Mouse (Mus musculus) G1E (cell line): ENCODE measurements at regions not wholly inside any gene's neighbourhood (a gene's known extent, or its start where the extent isn't known, plus 50 kb on each side); places are given as distances from the start of the nearest gene placed in this dataset.

Source experiments
- ATAC-seq: 2 replicates; pipeline ENCODE4 v1.8.0; 2016; ENCODE audit warnings: mild to moderate bottlenecking; ENCODE audit not compliant: insufficient number of reproducible peaks, poor library complexity, low FRiP score, severe bottlenecking; ENCODE audit errors: extremely low read depth
- DNase-seq: peaks from one replicate; pipeline ENCODE4 v3.0.0; 2012; ENCODE audit warnings: low spot score
- H3K27me3 ChIP-seq: 2 replicates; pipeline ENCODE4 v1.6.1; 2012; ENCODE audit warnings: mild to moderate bottlenecking, low read length, inconsistent platforms; ENCODE audit not compliant: insufficient read depth
- H3K36me3 ChIP-seq: replicated peaks from 2 replicates; pipeline ENCODE3; 2012; ENCODE audit warnings: mild to moderate bottlenecking, inconsistent platforms
- H3K4me1 ChIP-seq: 2 replicates; pipeline ENCODE4 v1.6.1; 2012; ENCODE audit warnings: low read depth, low read length, inconsistent platforms, mixed read lengths; ENCODE audit not compliant: insufficient read depth
- H3K4me3 ChIP-seq: 2 replicates; pipeline ENCODE4 v1.5.1; 2012; ENCODE audit warnings: low read depth, mild to moderate bottlenecking, inconsistent platforms, low read length, moderate library complexity, mixed read lengths
- H3K9me3 ChIP-seq: replicated peaks from 2 replicates; pipeline ENCODE4 v1.6.1; 2012; ENCODE audit warnings: inconsistent platforms
- CTCF ChIP-seq: IDR thresholded peaks from 2 replicates; pipeline ENCODE4 v1.5.1; 2012; ENCODE audit warnings: low read depth, low read length, inconsistent platforms, mixed read lengths
- GATA1 ChIP-seq: IDR thresholded peaks from 2 replicates; pipeline ENCODE4 v1.6.1; 2012; ENCODE audit warnings: borderline replicate concordance, low read length, inconsistent platforms, mixed read lengths
- GATA2 ChIP-seq: IDR thresholded peaks from 2 replicates; pipeline ENCODE4 v1.6.1; 2012; ENCODE audit warnings: low read depth, low read length, inconsistent platforms, borderline replicate concordance
- POLR2AphosphoS5 ChIP-seq: IDR thresholded peaks from 2 replicates; pipeline ENCODE4 v1.6.1; 2012; ENCODE audit warnings: low read depth, low read length, inconsistent platforms; ENCODE audit not compliant: insufficient replicate concordance
- TAL1 ChIP-seq: conservative IDR thresholded peaks from 2 replicates; pipeline ENCODE4 v1.6.1; 2012; ENCODE audit warnings: low read depth, low read length, inconsistent platforms, mixed read lengths

DNA sequence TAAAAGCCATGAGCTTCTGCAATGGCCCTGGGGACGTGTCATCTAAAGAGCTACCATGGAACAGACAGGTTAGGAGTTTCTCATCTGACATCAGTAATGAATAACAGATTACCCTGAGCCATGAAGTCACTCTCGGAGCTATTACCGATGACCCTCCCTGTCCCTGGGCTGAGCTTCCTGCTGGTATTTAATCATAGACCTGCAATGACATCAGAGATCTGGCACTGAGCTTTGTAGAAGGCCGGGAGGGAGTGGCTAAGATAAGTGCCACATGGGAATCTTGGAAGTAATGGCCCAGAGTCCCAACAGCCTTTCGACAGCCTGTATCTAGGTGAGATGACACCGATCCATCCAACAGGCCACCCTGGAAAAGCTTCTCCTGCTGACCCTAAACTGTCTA lies 271.3 kb upstream of the Nfe2l3 start:
- TF ChIP-seq GATA2 (no peak), GATA1 (no peak), TAL1 (no peak), POLR2AphosphoS5 (no peak), CTCF (no peak)
- H3K9me3 ChIP-seq: no peaks in the 10 kb centered on the region
- no peak overlapping the region for H3K4me3 ChIP-seq
- no peak for ATAC-seq
- no peak for DNase-seq
- peaks cover 18% of the 10 kb centered on the region for H3K27me3 ChIP-seq
- no peaks in the 10 kb centered on the region for H3K36me3 ChIP-seq
- no peaks in the 10 kb centered on the region; the same call in 1 of the 2 replicates for H3K4me1 ChIP-seq

DNA sequence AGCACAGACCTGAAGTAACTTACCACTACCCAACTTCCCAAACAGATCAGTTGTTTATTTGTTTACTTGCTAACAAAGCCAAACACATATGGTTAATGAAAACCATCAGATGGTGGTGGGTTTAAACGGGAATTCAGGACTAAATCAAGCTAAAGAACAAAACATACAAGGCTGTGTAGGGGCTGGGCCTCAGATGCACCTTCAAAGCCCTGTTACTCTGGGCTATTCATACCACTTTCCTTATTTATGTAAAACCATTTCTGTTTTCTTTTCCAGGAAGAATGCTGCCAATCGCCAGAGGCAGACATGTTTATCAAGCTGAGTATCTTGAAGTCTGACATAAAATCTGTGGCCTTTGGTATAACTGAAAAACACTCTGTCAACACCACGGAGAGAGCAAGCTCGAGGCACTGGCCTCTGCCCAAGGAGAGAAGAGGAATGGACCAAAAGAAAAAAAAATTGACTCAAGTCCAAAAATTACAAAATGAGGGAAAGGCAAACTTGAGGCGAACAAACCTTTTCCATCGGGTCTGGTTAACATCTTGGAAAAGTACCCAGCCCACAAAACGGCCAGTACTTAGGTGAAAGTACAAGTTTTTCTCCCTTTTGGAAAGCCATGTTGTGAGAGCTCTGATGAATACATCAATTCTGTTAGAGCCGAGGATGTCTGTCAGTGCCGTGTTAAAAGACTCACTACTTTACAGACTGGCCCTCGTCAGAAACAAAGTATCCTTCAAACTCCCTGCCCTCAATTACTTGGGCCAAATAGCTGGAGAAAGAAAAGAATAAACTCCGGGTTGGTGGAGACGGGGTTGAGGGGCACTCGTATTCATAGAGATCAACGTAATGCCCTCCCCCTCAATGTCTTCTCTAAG lies 270.0 kb upstream of the Nfe2l3 start:
- Histone ChIP-seq H3K4me1 (no peaks in the 10 kb centered on the region; the same call in 1 of the 2 replicates), H3K4me3 (no peak overlapping the region), H3K36me3 (no peaks in the 10 kb centered on the region), H3K9me3 (no peaks in the 10 kb centered on the region), H3K27me3 (peaks cover 17% of the 10 kb centered on the region)
- DNase-seq: no peak
- TF ChIP-seq GATA1: no peak
- no peak for TF ChIP-seq CTCF
- TF ChIP-seq GATA2: no peak
- no peak for TF ChIP-seq TAL1
- TF ChIP-seq POLR2AphosphoS5: no peak
- ATAC-seq: no peak

DNA sequence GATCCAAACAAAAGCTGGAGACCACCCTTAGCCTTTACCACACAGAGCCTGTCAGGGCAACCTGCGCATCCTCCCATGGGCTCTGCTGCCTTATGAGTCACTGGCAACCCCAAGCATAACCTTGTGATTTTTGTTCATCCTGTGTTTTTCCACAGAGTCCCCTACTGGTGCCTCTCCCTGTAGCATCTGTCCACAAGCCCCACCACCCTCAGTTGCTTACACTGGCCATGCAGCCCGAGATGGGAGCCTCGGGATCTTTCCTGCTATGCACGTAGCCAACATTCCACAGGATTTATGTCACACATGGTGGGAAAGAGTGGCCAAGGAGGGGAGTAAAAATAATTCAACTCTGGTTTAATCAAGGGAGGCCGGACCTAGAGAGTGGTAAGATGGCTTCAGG lies 269.2 kb upstream of the Nfe2l3 start:
- Histone ChIP-seq H3K36me3 (no peaks in the 10 kb centered on the region), H3K27me3 (peaks cover 17% of the 10 kb centered on the region), H3K4me1 (peaks cover 6% of the 10 kb centered on the region; the same call in 1 of the 2 replicates), H3K9me3 (no peaks in the 10 kb centered on the region), H3K4me3 (no peak overlapping the region)
- no peak for TF ChIP-seq TAL1
- no peak for TF ChIP-seq GATA1
- TF ChIP-seq CTCF: no peak
- TF ChIP-seq GATA2: no peak
- TF ChIP-seq POLR2AphosphoS5: no peak
- ATAC-seq: no peak
- DNase-seq: no peak

DNA sequence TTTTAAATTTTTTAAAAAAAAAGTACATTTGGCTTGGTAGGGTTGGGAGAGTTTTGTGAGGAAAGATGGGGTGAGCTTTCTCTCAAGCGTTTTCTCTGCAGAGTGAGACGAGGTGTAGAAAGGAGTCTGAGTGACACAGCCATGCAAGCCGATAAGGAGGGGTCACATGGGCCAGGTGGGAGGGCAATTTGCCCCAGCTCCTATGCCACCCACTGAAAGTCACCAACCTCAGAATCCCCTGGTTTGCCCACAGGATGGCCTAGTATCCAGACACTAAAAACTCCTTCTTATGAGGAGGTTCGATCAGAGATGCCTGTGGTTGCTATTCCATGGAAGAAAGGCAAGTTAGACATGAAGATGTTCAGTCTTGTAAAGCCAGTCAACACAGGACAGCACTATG lies 268.6 kb upstream of the Nfe2l3 start:
- H3K4me1 ChIP-seq: peaks cover 11% of the 10 kb centered on the region; the same call in 1 of the 2 replicates
- H3K4me3 ChIP-seq: no peak overlapping the region
- peaks cover 17% of the 10 kb centered on the region for H3K27me3 ChIP-seq
- H3K36me3 ChIP-seq: no peaks in the 10 kb centered on the region
- TF ChIP-seq CTCF (no peak), TAL1 (no peak), POLR2AphosphoS5 (no peak), GATA2 (no peak), GATA1 (no peak)
- DNase-seq: no peak
- no peaks in the 10 kb centered on the region for H3K9me3 ChIP-seq
- no peak for ATAC-seq

DNA sequence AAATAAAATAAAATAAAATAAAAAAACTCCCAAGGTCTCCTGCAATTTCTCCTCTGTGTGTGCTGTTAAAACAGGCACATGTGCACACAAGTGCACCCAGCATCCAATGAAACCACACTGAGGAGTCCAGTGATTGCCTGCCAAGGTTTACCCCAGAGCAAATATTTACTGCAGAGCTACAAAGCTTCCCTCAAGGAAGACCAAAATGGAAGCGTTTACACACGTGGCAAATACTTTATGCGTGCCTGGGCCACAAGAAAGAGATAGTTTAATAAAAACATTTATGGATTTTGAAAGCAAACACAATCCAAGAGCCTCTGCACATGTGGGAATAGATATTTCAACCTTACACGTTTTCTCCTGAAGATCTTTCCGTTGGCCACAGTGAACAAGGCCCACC lies 265.4 kb upstream of the Nfe2l3 start:
- H3K4me1 ChIP-seq: peaks cover 23% of the 10 kb centered on the region
- no peak for TF ChIP-seq TAL1
- TF ChIP-seq GATA2: no peak
- no peak for TF ChIP-seq POLR2AphosphoS5
- TF ChIP-seq GATA1: no peak
- no peak for TF ChIP-seq CTCF
- H3K36me3 ChIP-seq: no peaks in the 10 kb centered on the region

GRCm38 (mm10) chr6:51168048-51168447 lies 264.4 kb upstream of the Nfe2l3 start:
- Histone ChIP-seq H3K4me3 (no peak overlapping the region), H3K36me3 (no peaks in the 10 kb centered on the region), H3K4me1 (peaks cover 30% of the 10 kb centered on the region), H3K9me3 (no peaks in the 10 kb centered on the region), H3K27me3 (peaks cover 12% of the 10 kb centered on the region)
- TF ChIP-seq TAL1: no peak
- TF ChIP-seq CTCF: peak; percentile 25; the same call in 1 of the 2 replicates
- no peak for TF ChIP-seq GATA1
- TF ChIP-seq GATA2: no peak
- no peak for TF ChIP-seq POLR2AphosphoS5
- DNase-seq (no peak), ATAC-seq (no peak)

More for the DNA sequence above, 265.4 kb upstream of the Nfe2l3 start:
- ATAC-seq (no peak), DNase-seq (no peak)
- Histone ChIP-seq H3K9me3 (no peaks in the 10 kb centered on the region), H3K4me3 (no peak overlapping the region), H3K27me3 (peaks cover 13% of the 10 kb centered on the region)
